Mouse (Mus musculus) CH12.LX (cell line): ENCODE results near the gene Zfand6.

Experiments
- BHLHE40 ChIP-seq: IDR thresholded peaks from 2 replicates; pipeline ENCODE4 v1.6.1; 2011; ENCODE audit warnings: mild to moderate bottlenecking, low read depth, low read length, improper control_type of control experiment
- CTCF ChIP-seq, 2 experiments: IDR thresholded peaks in 1 of 2; conservative IDR thresholded peaks in 1 of 2; 2 replicates each; pipeline ENCODE4 v1.5.1; 2011 to 2012; ENCODE audit warnings: low read depth in 2 of 2, low read length in 2 of 2, improper control_type of control experiment in 1 of 2, inconsistent platforms in 1 of 2, mild to moderate bottlenecking in 1 of 2, moderate library complexity in 1 of 2
- ELF1 ChIP-seq: IDR thresholded peaks from 2 replicates; pipeline ENCODE4 v1.6.1; 2014; ENCODE audit warnings: low read depth, mild to moderate bottlenecking, inconsistent platforms, low read length, improper control_type of control experiment
- EP300 ChIP-seq: IDR thresholded peaks from 2 replicates; pipeline ENCODE4 v1.6.1; 2011; ENCODE audit warnings: low read length, improper control_type of control experiment
- HCFC1 ChIP-seq: IDR thresholded peaks from 2 replicates; pipeline ENCODE4 v1.6.1; 2012; ENCODE audit warnings: low read depth, mild to moderate bottlenecking, inconsistent platforms, low read length, improper control_type of control experiment
- MAX ChIP-seq: IDR thresholded peaks from 2 replicates; pipeline ENCODE4 v1.6.1; 2011; ENCODE audit warnings: low read length, improper control_type of control experiment
- MYC ChIP-seq: IDR thresholded peaks from 2 replicates; pipeline ENCODE4 v1.6.1; 2011; ENCODE audit warnings: low read depth, mild to moderate bottlenecking, improper control_type of control experiment, low read length
- POLR2A ChIP-seq: IDR thresholded peaks from 2 replicates; pipeline ENCODE4 v1.6.1; 2011; ENCODE audit warnings: low read depth, mild to moderate bottlenecking, improper control_type of control experiment, low read length
- RAD21 ChIP-seq: IDR thresholded peaks from 2 replicates; pipeline ENCODE4 v1.6.1; 2011; ENCODE audit warnings: low read depth, mild to moderate bottlenecking, low read length, improper control_type of control experiment, moderate library complexity
- SIN3A ChIP-seq: IDR thresholded peaks from 2 replicates; pipeline ENCODE4 v1.6.1; 2012; ENCODE audit warnings: low read length, improper control_type of control experiment, inconsistent platforms
- TCF12 ChIP-seq: IDR thresholded peaks from 2 replicates; pipeline ENCODE4 v1.6.1; 2014; ENCODE audit warnings: low read depth, mild to moderate bottlenecking, inconsistent platforms, low read length, improper control_type of control experiment
- USF2 ChIP-seq: conservative IDR thresholded peaks from 2 replicates; pipeline ENCODE4 v1.6.1; 2011; ENCODE audit warnings: low read depth, low read length, improper control_type of control experiment

DNA sequence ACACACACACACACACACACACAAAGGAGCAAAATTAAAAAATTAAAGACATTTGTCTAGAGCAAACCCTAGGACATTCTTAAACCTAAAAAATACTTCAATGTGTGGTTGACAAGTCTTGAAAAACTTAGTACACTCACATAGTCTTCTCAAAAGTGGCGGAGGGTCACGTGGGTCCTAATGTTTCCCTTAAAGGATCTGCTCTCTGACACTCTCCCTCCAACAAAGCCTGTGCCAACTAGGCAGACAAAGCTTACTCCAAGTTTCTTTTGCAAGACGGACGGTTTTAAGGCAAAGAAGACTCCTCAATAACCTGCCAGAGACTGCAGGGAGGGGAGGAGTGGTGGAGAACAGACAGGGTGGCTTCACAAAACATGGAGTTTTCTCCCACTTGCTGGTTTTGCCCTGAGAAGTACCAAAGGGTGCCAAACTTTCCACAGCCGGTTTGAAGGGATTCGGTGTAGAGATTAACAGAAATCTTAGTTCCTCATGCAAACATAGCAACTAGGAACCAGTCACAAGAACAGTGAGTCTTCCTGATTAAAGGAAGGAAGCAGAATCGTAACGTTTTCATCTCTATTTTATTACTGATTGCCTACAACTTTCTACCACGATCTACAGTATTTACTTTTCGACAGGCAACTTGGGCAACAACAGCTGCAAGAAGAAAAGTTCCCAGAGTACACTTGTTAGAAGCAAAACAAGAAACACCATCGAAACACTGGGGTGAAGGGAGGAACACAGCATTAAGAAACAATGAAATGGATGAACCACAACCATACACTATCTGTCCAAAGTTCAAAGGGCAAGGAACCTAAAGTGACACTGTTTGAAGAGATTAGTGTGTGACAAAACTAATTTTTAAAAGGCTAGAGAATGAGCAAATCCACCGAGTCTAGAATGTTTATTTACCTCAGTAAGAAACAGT, 1.8 kb downstream of the Zfand6 start:
- TF ChIP-seq CTCF (conservative IDR thresholded peaks at IDR 0.05 in 1 of 2, IDR thresholded peaks at IDR 0.05 in 1 of 2; ENCODE audit: low read depth in 2 of 2, low read length in 2 of 2) (no peak), ELF1 (no peak), POLR2A (no peak), TCF12 (no peak), MAX (no peak), USF2 (peak; percentile 69), HCFC1 (no peak), EP300 (no peak), SIN3A (no peak), BHLHE40 (0 out of 2 replicates have a peak, but pooled peaks have one; percentile 28), RAD21 (no peak), MYC (no peak)
